Mouse (Mus musculus) skeletal muscle tissue, adult 2 months (tissue): ENCODE measurements at regions not wholly inside any gene's neighbourhood (a gene's known extent, or its start where the extent isn't known, plus 50 kb on each side); places are given as distances from the start of the nearest gene placed in this dataset.

Source experiments
- DNase-seq: peaks from one replicate; pipeline ENCODE4 v3.0.0-alpha.2; 2012; ENCODE audit warnings: low read depth, low spot score

DNA sequence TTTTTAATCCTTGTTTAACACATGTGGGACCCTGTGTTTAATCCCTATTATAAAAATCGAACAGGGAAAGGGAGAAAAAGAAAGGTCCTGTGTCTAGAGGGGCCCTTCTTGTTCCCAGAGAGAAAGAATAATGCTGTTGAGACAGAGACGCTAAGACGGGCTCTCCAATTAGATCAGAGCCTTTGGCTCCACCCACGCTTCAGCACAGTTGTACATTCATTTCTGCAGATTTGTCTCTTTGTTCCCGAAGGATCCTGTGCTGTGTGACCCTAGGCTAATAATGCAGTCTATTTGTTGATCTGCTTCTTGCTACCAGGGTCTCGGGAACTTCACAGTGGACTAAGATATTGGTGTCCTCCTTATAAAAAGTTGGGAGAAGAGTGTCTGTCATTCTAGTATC lies 92.0 kb downstream of the Cdc5l start:
- DNase-seq, result no peak

DNA sequence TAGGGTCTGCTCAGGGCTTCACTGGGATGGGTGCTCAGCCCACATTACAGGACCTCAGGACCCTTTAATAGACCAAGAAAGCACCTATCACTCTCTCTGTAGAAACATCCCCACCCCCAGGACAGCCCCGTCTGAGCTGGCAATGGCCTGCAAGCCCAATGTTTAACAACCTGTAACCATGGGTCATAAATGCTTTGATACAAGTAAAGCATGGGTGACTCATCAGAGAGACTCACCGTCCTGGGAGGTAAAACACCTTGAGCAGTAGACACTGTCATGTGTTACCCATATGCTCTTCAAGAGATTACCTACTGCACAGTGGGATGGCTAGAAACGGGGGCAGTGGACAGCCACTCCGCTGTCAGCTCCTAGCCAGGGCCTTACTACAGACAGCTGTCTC lies 92.7 kb downstream of the Cdc5l start:
- DNase-seq, result no peak

DNA sequence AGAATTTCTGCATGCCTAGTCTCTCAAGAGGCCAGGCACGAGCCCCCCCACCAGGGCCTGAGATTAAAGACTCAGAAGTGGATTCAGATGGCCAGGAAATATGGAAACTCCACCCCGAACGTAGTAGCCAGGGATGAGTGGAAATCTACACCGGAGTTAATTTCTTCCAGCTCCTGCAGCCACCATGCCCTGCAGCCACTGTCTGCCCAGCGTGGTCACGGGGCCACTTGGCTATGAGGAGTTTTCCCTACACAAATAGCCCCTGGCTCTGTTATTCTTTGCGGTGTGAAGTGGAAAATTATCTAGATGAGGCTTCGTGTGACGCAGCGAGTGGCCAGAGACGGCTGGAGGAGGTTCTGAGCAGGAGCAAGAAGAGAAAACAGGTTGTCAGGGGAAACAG lies 94.3 kb downstream of the Cdc5l start:
- DNase-seq, result peak; percentile 10

GRCm38 (mm10) chr17:45338086-45338485 lies 95.5 kb downstream of the Cdc5l start:
- DNase-seq, result no peak

DNA sequence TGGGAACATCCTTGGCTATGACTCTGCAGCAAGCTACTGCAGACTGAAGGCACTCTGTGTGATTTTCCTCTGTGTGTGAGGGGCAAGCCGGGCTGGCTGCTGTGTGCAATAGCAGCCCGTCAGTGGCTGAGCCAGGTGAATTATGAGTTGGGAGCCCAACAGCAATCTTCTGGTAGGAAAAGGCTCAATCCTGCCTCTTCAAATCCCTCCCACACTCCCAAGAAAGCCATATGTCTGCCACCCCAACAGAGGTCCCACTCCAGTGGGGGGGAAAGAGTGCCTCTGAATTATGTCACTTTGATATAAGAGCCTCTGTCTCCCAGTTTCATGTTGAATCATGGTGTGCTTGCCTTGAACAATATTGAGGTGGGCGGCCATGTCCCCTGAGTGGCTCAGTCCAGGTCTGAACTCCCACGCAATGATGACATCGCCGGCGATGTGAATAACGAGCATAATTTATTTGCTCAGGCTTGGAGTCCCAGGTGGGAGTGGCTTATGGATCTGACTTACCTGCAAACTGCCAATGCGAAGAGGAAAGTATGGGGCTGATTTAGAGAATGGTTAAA lies 97.9 kb downstream of the Cdc5l start:
- DNase-seq, result no peak

DNA sequence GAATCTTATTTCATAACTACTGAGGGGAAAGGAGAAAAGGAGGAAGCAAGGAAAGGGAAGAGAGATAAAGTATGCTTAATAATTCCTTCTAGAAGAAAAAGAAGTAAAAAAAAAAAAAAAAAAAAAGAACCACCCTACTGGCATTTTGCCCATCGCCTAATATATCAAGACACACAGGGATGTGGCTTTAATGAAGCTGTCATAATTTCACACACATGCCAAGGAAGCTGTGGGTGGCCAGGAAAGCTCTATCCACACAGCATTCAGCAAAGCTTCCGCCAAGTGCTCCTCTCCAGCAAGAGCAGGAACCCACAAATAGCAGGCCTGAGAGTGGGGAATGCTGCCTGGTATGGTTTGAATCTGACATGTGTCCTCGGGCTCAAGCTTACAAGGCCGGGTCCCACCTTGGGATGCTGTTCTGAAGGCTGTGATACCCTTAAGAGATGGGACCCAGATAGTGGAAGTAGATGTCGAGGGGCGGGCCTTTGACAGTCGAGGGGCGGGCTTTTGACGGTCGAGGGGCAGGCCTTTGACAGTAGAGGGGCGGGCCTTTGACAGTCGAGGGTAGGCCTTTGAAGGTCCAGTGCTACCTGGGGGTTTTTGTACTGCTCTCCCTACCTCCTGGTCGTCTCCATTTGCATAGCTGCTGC lies 98.7 kb downstream of the Cdc5l start:
- no peak for DNase-seq

DNA sequence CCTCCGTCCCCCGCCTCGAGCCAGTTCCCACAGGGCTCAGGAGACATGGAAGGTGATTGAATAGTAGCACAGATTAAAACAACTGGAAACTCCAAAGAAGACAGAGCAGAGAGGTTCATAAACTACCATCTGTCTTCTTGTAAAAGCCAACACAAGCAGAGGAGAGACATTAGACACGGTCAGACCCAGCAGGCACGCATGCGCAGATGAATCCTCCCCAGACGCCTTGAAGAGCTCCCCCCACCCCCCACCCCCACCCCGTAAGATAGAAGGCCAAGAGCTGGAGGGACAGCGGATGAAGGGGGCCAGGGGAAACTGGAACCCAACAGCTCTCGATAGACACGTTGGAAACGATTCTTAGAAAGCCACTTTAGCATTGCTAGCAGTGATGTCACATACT lies 101.2 kb downstream of the Cdc5l start:
- no peak for DNase-seq

DNA sequence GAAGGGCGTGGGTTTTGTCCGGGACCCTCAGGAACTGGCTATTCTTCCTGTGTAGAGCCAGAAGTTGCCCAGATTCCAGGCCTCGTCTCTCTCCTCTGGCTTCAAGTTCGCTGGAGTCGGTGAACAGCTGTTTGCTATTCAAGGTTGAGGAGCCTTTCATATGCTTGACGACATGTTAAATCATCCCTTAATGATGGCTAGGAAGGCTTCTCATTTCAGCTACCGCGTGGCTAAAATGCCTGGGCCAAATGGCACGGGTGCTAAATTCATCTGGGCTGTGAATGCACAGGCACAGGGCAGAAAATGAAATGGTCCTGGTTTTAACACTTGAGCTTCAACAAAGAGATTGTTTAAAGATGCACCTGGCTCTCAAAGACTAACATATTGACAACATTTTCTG lies 104.3 kb downstream of the Cdc5l start:
- DNase-seq, result no peak

DNA sequence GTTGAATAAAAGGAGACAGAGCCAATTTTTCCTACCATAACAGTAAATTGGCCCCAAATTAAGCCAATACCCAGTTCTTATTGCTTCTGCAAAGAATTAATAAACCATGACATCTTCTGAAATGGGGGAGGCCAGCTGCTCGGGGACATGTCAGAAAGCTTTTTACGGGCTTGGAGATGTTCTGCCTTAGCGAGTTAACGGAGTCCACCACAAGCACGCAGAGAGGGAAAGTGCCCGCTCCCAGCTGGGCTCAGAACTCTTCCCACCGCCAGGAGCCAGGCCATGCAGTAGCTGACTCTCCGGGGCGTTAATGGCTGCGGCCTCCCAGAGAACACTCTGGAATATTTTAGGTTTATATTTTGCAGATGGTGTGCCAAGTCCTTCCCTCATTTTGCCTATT lies 106.8 kb downstream of the Cdc5l start:
- no peak for DNase-seq

- DNase-seq, result no peak
These were observed 107.4 kb downstream of the Cdc5l start for GRCm38 (mm10) chr17:45326173-45326572.

GRCm38 (mm10) chr17:45322842-45323241 lies 110.7 kb downstream of the Cdc5l start:
- no peak for DNase-seq

DNA sequence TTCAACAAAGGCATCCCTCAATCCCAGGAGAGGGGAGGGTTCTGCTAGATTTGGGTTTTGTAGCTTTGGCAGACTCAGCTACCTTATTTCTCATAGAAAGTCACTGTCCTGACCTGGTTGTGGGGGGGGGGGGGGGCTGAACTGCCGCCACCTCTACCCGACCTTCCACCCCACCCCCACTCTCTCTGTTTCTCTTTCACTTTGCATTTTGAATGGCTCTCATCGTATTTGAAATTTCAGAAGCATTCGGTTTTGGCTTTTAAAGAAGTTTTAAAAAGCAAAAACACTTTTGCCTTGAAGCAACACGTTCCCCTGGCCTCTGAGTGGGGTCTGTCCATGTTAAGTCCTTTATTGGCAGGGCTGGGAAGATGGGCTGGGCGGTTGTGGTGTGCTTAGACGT lies 113.5 kb downstream of the Cdc5l start:
- DNase-seq, result no peak

- no peak for DNase-seq
These were observed 115.1 kb downstream of the Cdc5l start for GRCm38 (mm10) chr17:45318211-45319076.

DNA sequence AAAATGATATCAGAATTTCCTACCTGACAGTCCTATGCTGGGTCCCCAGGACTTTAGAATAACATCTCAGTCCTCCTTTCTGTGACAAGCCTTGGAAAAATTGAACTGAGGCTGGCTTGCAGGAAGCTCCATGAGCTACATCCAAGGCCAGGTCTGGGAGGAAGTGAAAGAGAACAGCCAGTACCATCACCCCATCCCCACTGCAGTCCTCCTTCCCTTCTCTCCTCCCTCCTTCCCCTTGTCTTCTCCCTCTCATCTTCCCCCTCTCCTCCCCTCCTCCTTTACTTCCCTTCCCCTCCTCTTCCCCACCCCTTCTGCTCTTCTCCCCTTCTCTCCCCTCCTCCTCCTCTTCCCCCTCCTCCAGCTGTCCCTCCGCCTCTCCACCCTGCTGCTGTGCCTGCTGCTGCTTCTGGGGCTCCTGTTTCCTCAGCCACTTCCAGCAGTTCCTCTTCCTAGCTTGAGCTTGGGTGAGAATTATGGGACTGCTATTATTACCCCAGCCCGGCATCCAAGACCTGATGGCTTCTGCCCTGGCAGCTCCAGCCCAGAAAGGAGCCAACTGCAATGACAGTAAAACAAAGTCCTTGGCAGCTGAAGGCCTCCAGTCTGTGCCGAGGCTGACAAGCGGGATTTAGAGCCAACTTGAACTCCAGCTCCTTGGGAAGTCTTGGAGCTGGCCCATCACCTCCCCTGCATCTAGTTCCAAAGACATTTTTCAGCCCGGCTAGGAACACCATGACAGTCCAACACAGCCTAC lies 120.8 kb downstream of the Cdc5l start:
- peak; percentile 81 for DNase-seq

DNA sequence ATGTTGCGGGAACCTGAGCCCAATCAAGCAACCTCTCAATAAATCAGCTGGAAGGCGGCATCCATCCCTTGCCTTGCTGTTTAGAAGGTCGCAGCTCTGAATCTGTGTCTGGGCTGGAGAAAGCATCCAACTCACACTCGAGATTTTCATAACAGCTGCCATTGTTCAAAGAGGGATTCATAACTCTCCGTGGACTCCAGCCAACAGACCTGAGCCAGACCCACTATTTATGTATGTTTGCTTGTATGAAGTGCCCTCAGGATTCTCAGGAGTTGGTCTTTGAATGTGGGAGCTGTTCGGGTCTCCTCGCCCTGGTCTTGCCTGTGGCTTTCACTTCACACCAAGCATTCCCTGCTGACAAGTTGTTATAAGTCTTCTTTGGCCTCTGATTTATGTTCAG lies 127.0 kb downstream of the Cdc5l start:
- no peak for DNase-seq

- no peak for DNase-seq
These were observed 130.4 kb downstream of the Cdc5l start for GRCm38 (mm10) chr17:45303183-45303582.

DNA sequence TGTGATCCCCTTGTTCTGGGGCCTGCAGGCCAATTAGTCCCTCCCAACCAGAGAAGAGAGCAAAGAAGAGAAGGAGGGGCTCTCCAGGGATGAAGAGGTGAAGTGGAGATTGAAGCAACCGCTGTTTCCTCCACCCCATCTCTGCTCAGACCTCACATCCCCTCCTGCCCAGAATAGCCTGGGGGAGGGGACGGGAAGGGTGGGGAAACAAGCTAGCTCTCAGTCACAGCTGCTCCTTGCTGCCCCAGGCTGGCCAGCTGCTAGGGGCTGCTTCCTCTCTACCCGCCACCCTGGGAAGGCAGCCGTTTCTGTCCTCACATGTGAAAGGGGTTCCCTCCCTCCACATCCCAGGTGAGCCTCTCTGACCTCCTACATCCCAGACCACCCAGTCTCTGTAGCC lies 135.2 kb downstream of the Cdc5l start:
- DNase-seq, result no peak

DNA sequence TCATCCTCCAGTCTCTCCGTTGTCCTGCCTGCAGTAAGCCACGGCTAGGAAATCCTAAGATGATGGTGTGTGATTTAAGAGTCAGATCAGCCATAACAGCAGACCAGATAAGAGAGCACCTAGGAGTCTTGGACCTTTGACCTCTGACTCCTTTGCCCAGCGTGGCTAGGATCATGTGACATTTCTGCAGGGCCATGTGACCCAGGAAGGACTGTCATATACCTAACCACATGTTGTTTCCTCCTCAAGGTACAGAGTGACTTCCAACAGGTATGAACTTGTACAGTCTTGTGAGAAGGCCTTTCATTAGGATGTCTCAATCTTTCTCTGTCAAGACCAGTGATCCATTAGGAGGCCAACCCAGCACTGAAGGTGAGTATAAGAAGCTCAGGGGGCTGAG lies 135.7 kb downstream of the Cdc5l start:
- DNase-seq, result no peak

DNA sequence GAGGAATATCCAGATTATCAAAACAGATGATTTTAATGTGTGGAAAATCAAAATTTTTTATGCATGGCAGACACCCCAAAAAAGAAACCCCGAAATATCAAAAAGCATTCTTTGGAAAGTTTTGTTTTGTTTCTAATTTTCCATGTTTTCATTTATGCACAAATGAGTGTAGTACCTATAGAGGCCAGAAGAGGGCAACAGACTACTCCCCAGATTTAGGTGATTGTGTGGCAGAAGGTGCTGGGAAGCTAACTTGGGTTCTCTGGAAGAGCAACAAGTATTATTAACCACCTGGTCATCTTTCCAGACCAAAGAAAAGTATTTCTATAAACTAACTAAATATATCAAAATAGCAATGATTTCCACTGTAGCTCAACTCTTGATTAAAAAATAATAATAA lies 137.2 kb downstream of the Cdc5l start:
- DNase-seq, result no peak

DNA sequence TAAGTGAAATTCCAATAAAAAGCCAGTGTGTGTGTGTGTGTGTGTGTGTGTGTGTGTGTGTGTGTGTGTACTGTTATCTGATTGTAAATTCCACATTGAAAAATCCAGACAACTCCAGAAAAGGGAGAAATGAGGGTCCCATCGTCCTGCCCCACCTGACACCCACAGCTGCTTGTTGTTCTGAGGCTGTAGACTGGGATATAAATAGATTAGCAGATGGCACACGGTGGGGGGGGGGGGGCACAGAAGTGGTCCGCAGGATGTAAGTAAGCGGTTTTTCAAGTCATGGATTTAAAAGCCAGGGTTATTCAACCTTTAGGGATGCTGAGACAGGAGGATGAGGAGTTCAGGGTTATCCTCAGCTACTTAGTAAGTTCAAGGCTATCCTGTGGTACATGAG lies 138.7 kb downstream of the Cdc5l start:
- no peak for DNase-seq

- DNase-seq, result no peak
These were observed 139.2 kb downstream of the Cdc5l start for GRCm38 (mm10) chr17:45294256-45294865.

DNA sequence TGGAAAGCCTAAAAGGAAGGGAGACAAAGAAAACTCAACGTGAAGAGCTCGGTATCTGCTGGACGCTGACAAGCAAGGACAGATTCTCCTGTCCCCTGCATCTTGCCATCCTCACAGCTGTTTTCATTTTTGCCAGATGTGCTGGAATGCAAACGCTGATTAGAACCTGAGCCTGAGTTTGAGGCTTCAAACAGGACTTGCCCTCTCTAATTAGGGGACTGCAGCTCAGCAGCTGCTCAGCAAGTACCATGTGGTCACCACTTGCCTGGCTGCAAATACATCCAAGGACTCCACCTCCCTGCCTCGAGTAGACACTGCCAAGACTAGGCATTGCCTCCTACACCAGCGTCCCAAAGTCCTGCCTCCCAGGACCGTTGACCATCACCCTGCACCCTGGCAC lies 140.7 kb downstream of the Cdc5l start:
- DNase-seq, result no peak
